Mouse (Mus musculus): ENCODE measurements around the gene Pde1c. TPM values are rescaled to one million over a fixed set of nuclear protein-coding genes. Genes with fewer than 3 reads are reported as not detected.

Gene Pde1c
- polyA plus RNA-seq, 1 experiment from 2014 or later, result 4.1 TPM

DNA sequence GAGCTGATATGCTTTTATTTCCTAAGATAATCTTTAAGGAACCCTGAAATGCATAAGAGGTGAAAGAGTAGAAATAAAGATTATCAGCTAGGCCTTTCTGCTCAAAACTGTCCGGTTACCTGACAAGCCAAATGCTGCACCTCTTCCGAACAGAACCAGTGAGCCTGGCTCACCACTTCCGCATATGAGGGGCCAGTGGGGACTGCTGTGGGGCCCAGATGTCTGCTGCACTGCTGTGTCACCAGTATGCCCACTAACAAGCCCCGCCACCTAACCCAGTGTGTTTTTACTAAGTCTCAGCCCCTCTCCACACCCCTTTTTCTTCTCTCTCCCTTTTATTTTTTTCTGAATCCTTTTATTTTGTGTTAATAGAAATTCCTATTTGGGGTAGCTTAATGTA is 17.9 kb downstream of the Pde1c start:
- H3K4me2 ChIP-seq, result no peak overlapping the region
- no peak overlapping the region for H3K4me3 ChIP-seq (replicated peaks)
- 84% methylated on average over 4 of the region's 4 CpGs for WGBS
- H3K27me3 ChIP-seq, result no peaks in the 10 kb centered on the region
- no peaks in the 10 kb centered on the region for H3K4me1 ChIP-seq (replicated peaks)
- no peak overlapping the region for H3K9ac ChIP-seq (replicated peaks)
- no peak overlapping the region for H3K27ac ChIP-seq
- no peaks in the 10 kb centered on the region for H3K36me3 ChIP-seq
- no peak for ATAC-seq (ENCODE audit: insufficient number of reproducible peaks, insufficient read depth, low FRiP score, low TSS enrichment, low read depth)
- no peaks in the 10 kb centered on the region for H3K9me3 ChIP-seq

DNA sequence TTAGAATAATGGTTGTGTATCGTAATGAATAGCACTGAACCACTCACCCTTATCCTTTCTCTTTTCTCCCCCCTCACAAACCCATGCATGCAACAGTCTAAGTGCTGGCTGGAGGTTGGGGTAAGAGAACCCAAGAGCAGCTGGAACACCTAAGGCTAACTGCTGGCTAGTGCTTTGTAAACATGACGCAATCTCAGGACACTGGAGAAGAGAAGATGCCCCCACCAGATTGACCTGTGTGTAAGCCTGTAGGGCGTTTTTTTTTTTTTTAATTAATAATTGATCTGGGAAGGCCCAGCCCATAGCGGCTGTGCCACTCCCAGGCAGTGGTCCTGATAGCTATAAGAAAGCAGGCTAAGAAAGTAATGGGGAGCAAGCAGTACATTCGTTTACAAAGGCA is 28.7 kb downstream of the Pde1c start:
- no peaks in the 10 kb centered on the region for H3K27me3 ChIP-seq
- no peak overlapping the region for H3K4me3 ChIP-seq (replicated peaks)
- no peak overlapping the region for H3K27ac ChIP-seq
- no peak overlapping the region for H3K9ac ChIP-seq (replicated peaks)
- no peak for ATAC-seq (ENCODE audit: insufficient number of reproducible peaks, insufficient read depth, low FRiP score, low TSS enrichment, low read depth)
- H3K4me1 ChIP-seq (replicated peaks), result no peaks in the 10 kb centered on the region
- H3K4me2 ChIP-seq, result no peak overlapping the region
- no peaks in the 10 kb centered on the region for H3K36me3 ChIP-seq
- 77% methylated on average over 5 of the region's 5 CpGs for WGBS
- H3K9me3 ChIP-seq, result no peaks in the 10 kb centered on the region

- no peaks in the 10 kb centered on the region for H3K9me3 ChIP-seq
- ATAC-seq (ENCODE audit: insufficient number of reproducible peaks, insufficient read depth, low FRiP score, low TSS enrichment, low read depth), result no peak
- H3K4me2 ChIP-seq, result no peak overlapping the region
- no peak overlapping the region for H3K27ac ChIP-seq
- H3K4me3 ChIP-seq (replicated peaks), result no peak overlapping the region
- no peaks in the 10 kb centered on the region for H3K4me1 ChIP-seq (replicated peaks)
- no peak overlapping the region for H3K9ac ChIP-seq (replicated peaks)
- H3K27me3 ChIP-seq, result no peaks in the 10 kb centered on the region
- no peaks in the 10 kb centered on the region for H3K36me3 ChIP-seq
Measured at GRCm38 (mm10) chr6:56534653-56535052, 34.2 kb downstream of the Pde1c start.

DNA sequence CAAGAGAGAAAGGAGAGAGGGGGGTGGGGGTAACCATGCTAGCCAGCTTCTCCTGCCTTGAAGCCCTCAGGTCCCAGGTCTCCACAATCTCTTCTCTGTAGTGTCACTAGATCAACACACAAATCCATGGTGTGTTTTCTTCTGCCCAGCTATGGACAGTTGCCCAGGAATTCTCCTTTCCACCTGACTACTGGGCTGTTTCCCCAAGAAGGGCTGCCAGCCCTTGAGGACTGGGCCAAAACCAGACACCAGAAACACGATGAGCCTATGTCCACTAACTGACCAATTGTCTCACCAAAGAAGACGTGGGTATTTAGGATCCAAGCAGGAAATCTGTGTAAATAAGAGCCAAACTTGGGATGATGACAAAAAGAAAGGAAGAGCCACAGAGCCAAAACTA is 36.6 kb downstream of the Pde1c start:
- Histone ChIP-seq H3K4me3 (replicated peaks) (no peak overlapping the region), H3K9ac (replicated peaks) (no peak overlapping the region), H3K27me3 (no peaks in the 10 kb centered on the region), H3K4me1 (replicated peaks) (no peaks in the 10 kb centered on the region), H3K9me3 (no peaks in the 10 kb centered on the region), H3K27ac (no peak overlapping the region), H3K36me3 (no peaks in the 10 kb centered on the region), H3K4me2 (no peak overlapping the region)
- ATAC-seq (ENCODE audit: insufficient number of reproducible peaks, insufficient read depth, low FRiP score, low TSS enrichment, low read depth), result no peak
- 84% methylated on average over 2 of the region's 2 CpGs for WGBS

GRCm38 (mm10) chr6:56523938-56524866 is 44.7 kb downstream of the Pde1c start:
- Histone ChIP-seq H3K4me2 (no peak overlapping the region), H3K4me3 (replicated peaks) (no peak overlapping the region), H3K27ac (no peak overlapping the region), H3K27me3 (no peaks in the 10 kb centered on the region), H3K36me3 (no peaks in the 10 kb centered on the region), H3K9me3 (no peaks in the 10 kb centered on the region), H3K4me1 (replicated peaks) (no peaks in the 10 kb centered on the region), H3K9ac (replicated peaks) (no peak overlapping the region)
- no peak for ATAC-seq (ENCODE audit: insufficient number of reproducible peaks, insufficient read depth, low FRiP score, low TSS enrichment, low read depth)
- 85% methylated on average over 6 of the region's 6 CpGs for WGBS

DNA sequence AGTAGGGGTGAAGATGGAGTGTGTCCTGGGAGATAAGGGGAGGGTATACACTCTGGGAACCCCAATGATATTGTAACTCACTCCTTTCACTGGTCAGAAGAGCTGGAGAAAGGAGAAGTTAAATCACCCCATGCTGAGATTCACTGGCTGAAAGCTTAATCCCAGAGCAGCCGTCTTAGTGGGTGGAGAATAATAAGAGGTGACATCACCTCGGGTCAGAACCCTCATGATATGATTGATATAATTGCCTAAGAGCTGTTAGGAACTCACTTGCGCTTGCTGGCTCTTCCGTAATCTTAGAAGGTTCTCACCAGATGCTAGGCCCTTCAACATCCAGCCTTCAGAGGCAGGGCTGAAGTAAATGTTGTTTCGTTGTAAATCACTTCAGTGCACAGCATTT is 79.7 kb downstream of the Pde1c start:
- no peak overlapping the region for H3K9ac ChIP-seq (replicated peaks)
- 75% methylated on average over 5 of the region's 5 CpGs for WGBS
- no peaks in the 10 kb centered on the region for H3K36me3 ChIP-seq
- no peak for ATAC-seq (ENCODE audit: insufficient number of reproducible peaks, insufficient read depth, low FRiP score, low TSS enrichment, low read depth)
- no peak overlapping the region for H3K4me3 ChIP-seq (replicated peaks)
- H3K27me3 ChIP-seq, result no peaks in the 10 kb centered on the region
- H3K4me2 ChIP-seq, result no peak overlapping the region
- H3K27ac ChIP-seq, result no peak overlapping the region
- no peaks in the 10 kb centered on the region for H3K9me3 ChIP-seq
- no peaks in the 10 kb centered on the region for H3K4me1 ChIP-seq (replicated peaks)

DNA sequence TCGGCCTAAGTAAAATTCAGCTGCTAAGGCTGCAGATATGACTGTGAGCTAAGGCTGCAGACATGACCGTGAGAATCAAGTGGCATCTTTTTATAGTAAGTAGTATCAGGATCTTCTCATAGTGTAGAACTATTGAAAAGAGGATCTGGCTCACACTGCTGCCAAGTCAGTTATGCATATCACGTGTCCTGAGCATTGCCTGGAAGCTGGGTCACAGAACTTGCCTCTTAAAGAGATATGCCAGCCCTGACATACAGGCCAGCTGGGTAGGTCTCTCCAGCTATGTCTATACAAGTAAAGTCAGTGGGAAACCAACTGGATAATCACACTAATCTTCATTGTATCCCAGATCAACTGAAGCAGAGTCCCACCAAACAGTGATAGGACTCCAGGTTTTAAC is 83.8 kb downstream of the Pde1c start:
- Histone ChIP-seq H3K27ac (no peak overlapping the region), H3K4me3 (replicated peaks) (no peak overlapping the region), H3K9ac (replicated peaks) (no peak overlapping the region), H3K4me1 (replicated peaks) (no peaks in the 10 kb centered on the region), H3K27me3 (no peaks in the 10 kb centered on the region), H3K4me2 (no peak overlapping the region), H3K9me3 (no peaks in the 10 kb centered on the region), H3K36me3 (no peaks in the 10 kb centered on the region)
- WGBS, result 80% methylated on average over 3 of the region's 3 CpGs
- no peak for ATAC-seq (ENCODE audit: insufficient number of reproducible peaks, insufficient read depth, low FRiP score, low TSS enrichment, low read depth)

GRCm38 (mm10) chr6:56480914-56481482 is 87.9 kb downstream of the Pde1c start:
- no peak overlapping the region for H3K4me3 ChIP-seq (replicated peaks)
- no peak overlapping the region for H3K4me2 ChIP-seq
- no peak overlapping the region for H3K9ac ChIP-seq (replicated peaks)
- no peak overlapping the region for H3K27ac ChIP-seq
- WGBS, result 5% methylated on average over 6 of the region's 6 CpGs
- no peak for ATAC-seq (ENCODE audit: insufficient number of reproducible peaks, insufficient read depth, low FRiP score, low TSS enrichment, low read depth)
- no peaks in the 10 kb centered on the region for H3K4me1 ChIP-seq (replicated peaks)
- H3K9me3 ChIP-seq, result no peaks in the 10 kb centered on the region
- H3K27me3 ChIP-seq, result no peaks in the 10 kb centered on the region
- no peaks in the 10 kb centered on the region for H3K36me3 ChIP-seq

GRCm38 (mm10) chr6:56476581-56476980 is 92.3 kb downstream of the Pde1c start:
- H3K36me3 ChIP-seq, result no peaks in the 10 kb centered on the region
- 39% methylated on average over 6 of the region's 6 CpGs for WGBS
- H3K27me3 ChIP-seq, result no peaks in the 10 kb centered on the region
- no peaks in the 10 kb centered on the region for H3K9me3 ChIP-seq
- H3K4me1 ChIP-seq (replicated peaks), result no peaks in the 10 kb centered on the region
- no peak overlapping the region for H3K4me2 ChIP-seq
- no peak overlapping the region for H3K27ac ChIP-seq
- ATAC-seq (ENCODE audit: insufficient number of reproducible peaks, insufficient read depth, low FRiP score, low TSS enrichment, low read depth), result no peak
- H3K9ac ChIP-seq (replicated peaks), result no peak overlapping the region
- H3K4me3 ChIP-seq (replicated peaks), result no peak overlapping the region

- no peak for ATAC-seq (ENCODE audit: insufficient number of reproducible peaks, insufficient read depth, low FRiP score, low TSS enrichment, low read depth)
- Histone ChIP-seq H3K27ac (no peak overlapping the region), H3K4me3 (replicated peaks) (no peak overlapping the region), H3K4me2 (no peak overlapping the region), H3K27me3 (no peaks in the 10 kb centered on the region), H3K9ac (replicated peaks) (no peak overlapping the region), H3K4me1 (replicated peaks) (no peaks in the 10 kb centered on the region), H3K9me3 (no peaks in the 10 kb centered on the region), H3K36me3 (no peaks in the 10 kb centered on the region)
- 50% methylated on average over 3 of the region's 3 CpGs for WGBS
Measured at GRCm38 (mm10) chr6:56458098-56458497, 110.8 kb downstream of the Pde1c start.

DNA sequence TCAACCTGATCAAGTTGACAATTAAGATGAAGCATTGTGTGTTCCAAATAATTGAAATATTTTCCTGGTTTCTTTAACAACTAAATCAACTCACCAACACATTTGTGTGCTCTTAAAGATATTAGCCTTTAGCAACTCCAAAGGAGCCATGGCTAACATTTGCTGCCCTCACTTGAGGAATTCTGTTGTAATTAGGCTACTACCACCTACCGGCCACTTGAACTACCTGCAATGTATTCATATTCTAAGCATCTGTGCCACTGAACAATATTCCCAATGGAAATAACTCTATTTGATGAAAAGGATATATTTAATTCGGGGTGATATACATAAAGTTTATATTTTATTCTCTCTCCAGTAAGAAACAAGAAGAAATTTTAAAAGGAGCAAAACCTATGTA is 121.0 kb downstream of the Pde1c start:
- no peaks in the 10 kb centered on the region for H3K9me3 ChIP-seq
- no peaks in the 10 kb centered on the region for H3K4me1 ChIP-seq (replicated peaks)
- no peaks in the 10 kb centered on the region for H3K36me3 ChIP-seq
- H3K9ac ChIP-seq (replicated peaks), result no peak overlapping the region
- WGBS, result 28% methylated on average over 2 of the region's 2 CpGs
- no peak overlapping the region for H3K27ac ChIP-seq
- no peak overlapping the region for H3K4me2 ChIP-seq
- no peaks in the 10 kb centered on the region for H3K27me3 ChIP-seq
- H3K4me3 ChIP-seq (replicated peaks), result no peak overlapping the region
- ATAC-seq (ENCODE audit: insufficient number of reproducible peaks, insufficient read depth, low FRiP score, low TSS enrichment, low read depth), result no peak

GRCm38 (mm10) chr6:56441501-56441900 is 127.4 kb downstream of the Pde1c start:
- Histone ChIP-seq H3K36me3 (no peaks in the 10 kb centered on the region), H3K27ac (no peak overlapping the region), H3K9me3 (no peaks in the 10 kb centered on the region), H3K27me3 (no peaks in the 10 kb centered on the region), H3K4me1 (replicated peaks) (no peaks in the 10 kb centered on the region), H3K4me3 (replicated peaks) (no peak overlapping the region), H3K9ac (replicated peaks) (no peak overlapping the region), H3K4me2 (no peak overlapping the region)
- 87% methylated on average over 4 of the region's 4 CpGs for WGBS
- ATAC-seq (ENCODE audit: insufficient number of reproducible peaks, insufficient read depth, low FRiP score, low TSS enrichment, low read depth), result no peak

All from limb, embryonic 12.5 days (tissue).